Mouse (Mus musculus): Measurements from ENCODE around the gene Nrtn. TPM values are rescaled to one million over a fixed set of nuclear protein-coding genes. Genes with fewer than 3 reads are reported as not detected.

Nrtn gene
- polyA plus RNA-seq (2014; fragmentation: Nextera tagmentation; extraction: Ambion mirVana) = 5.0 and 5.5 TPM in 2 replicates

- Histone ChIP-seq H3K9ac (ENCODE audit: low read length) (peak within 1 kb of the TSS; percentile 54), H3K4me2 (ENCODE audit: low read depth, low read length, severe bottlenecking) (peak within 1 kb of the TSS; percentile 95), H3K27me3 (ENCODE audit: control insufficient read depth, insufficient read depth, low read length) (peaks cover 52% of the 10 kb centered on the region), H3K9me3 (ENCODE audit: control insufficient read depth, low read length) (no peaks in the 10 kb centered on the region), H3K4me1 (replicated peaks; ENCODE audit: control insufficient read depth, insufficient read depth, low read length) (peaks cover 16% of the 10 kb centered on the region; the same call in 1 of the 2 replicates), H3K36me3 (ENCODE audit: control insufficient read depth, insufficient read depth, low read length) (no peaks in the 10 kb centered on the region), H3K4me3 (ENCODE audit: low read depth, low read length) (peak within 1 kb of the TSS; percentile 40), H3K27ac (ENCODE audit: low read depth, low read length) (no peak within 1 kb of the TSS)
- peak; percentile 90 for DNase-seq (ENCODE audit: low spot score)
- under 1% methylated on average over 45 of the region's 48 CpGs for WGBS
- ATAC-seq (replicated peaks; ENCODE audit: low FRiP score) = peak; percentile 67
Observed at GRCm38 (mm10) chr17:56757416-56758123, at the start of gene Nrtn. TSS of gene Nrtn (minus strand) at chr17:56757530.

GRCm38 (mm10) chr17:56805784-56806183 lies 48.5 kb upstream of the Nrtn start:
- Histone ChIP-seq H3K27me3 (ENCODE audit: control insufficient read depth, insufficient read depth, low read length) (no peaks in the 10 kb centered on the region), H3K4me1 (replicated peaks; ENCODE audit: control insufficient read depth, insufficient read depth, low read length) (peaks cover 13% of the 10 kb centered on the region), H3K4me2 (ENCODE audit: low read depth, low read length, severe bottlenecking) (no peak overlapping the region), H3K4me3 (ENCODE audit: low read depth, low read length) (no peak overlapping the region), H3K27ac (ENCODE audit: low read depth, low read length) (no peak overlapping the region), H3K9ac (ENCODE audit: low read length) (no peak overlapping the region), H3K36me3 (ENCODE audit: control insufficient read depth, insufficient read depth, low read length) (no peaks in the 10 kb centered on the region), H3K9me3 (ENCODE audit: control insufficient read depth, low read length) (no peaks in the 10 kb centered on the region)
- no peak for DNase-seq (ENCODE audit: low spot score)
- 65% methylated on average over 1 of the region's 1 CpGs for WGBS
- ATAC-seq (replicated peaks; ENCODE audit: low FRiP score) = no peak

GRCm38 (mm10) chr17:56804952-56805351 lies 47.6 kb upstream of the Nrtn start:
- Histone ChIP-seq H3K4me2 (ENCODE audit: low read depth, low read length, severe bottlenecking) (no peak overlapping the region), H3K4me1 (replicated peaks; ENCODE audit: control insufficient read depth, insufficient read depth, low read length) (peaks cover 5% of the 10 kb centered on the region; the same call in 1 of the 2 replicates), H3K27ac (ENCODE audit: low read depth, low read length) (no peak overlapping the region), H3K36me3 (ENCODE audit: control insufficient read depth, insufficient read depth, low read length) (no peaks in the 10 kb centered on the region), H3K9me3 (ENCODE audit: control insufficient read depth, low read length) (no peaks in the 10 kb centered on the region), H3K9ac (ENCODE audit: low read length) (no peak overlapping the region), H3K4me3 (ENCODE audit: low read depth, low read length) (no peak overlapping the region), H3K27me3 (ENCODE audit: control insufficient read depth, insufficient read depth, low read length) (no peaks in the 10 kb centered on the region)
- 89% methylated on average over 5 of the region's 5 CpGs for WGBS
- DNase-seq (ENCODE audit: low spot score) (no peak), ATAC-seq (replicated peaks; ENCODE audit: low FRiP score) (no peak)

- H3K4me3 ChIP-seq (ENCODE audit: low read depth, low read length) = no peak overlapping the region
- DNase-seq (ENCODE audit: low spot score) = no peak
- H3K27me3 ChIP-seq (ENCODE audit: control insufficient read depth, insufficient read depth, low read length) = no peaks in the 10 kb centered on the region
- H3K9ac ChIP-seq (ENCODE audit: low read length) = no peak overlapping the region
- H3K27ac ChIP-seq (ENCODE audit: low read depth, low read length) = no peak overlapping the region
- ATAC-seq (replicated peaks; ENCODE audit: low FRiP score) = no peak
- no peaks in the 10 kb centered on the region for H3K9me3 ChIP-seq (ENCODE audit: control insufficient read depth, low read length)
- no peak overlapping the region for H3K4me2 ChIP-seq (ENCODE audit: low read depth, low read length, severe bottlenecking)
- no peaks in the 10 kb centered on the region for H3K4me1 ChIP-seq (replicated peaks; ENCODE audit: control insufficient read depth, insufficient read depth, low read length)
- no peaks in the 10 kb centered on the region for H3K36me3 ChIP-seq (ENCODE audit: control insufficient read depth, insufficient read depth, low read length)
- 78% methylated on average over 8 of the region's 8 CpGs for WGBS
Observed at GRCm38 (mm10) chr17:56802065-56802464, 44.7 kb upstream of the Nrtn start.

- no peak for ATAC-seq (replicated peaks; ENCODE audit: low FRiP score)
- no peaks in the 10 kb centered on the region for H3K36me3 ChIP-seq (ENCODE audit: control insufficient read depth, insufficient read depth, low read length)
- DNase-seq (ENCODE audit: low spot score) = no peak
- H3K27me3 ChIP-seq (ENCODE audit: control insufficient read depth, insufficient read depth, low read length) = no peaks in the 10 kb centered on the region
- no peaks in the 10 kb centered on the region for H3K4me1 ChIP-seq (replicated peaks; ENCODE audit: control insufficient read depth, insufficient read depth, low read length)
- H3K9me3 ChIP-seq (ENCODE audit: control insufficient read depth, low read length) = no peaks in the 10 kb centered on the region
- 63% methylated on average over 3 of the region's 3 CpGs for WGBS
- H3K4me2 ChIP-seq (ENCODE audit: low read depth, low read length, severe bottlenecking) = no peak overlapping the region
- no peak overlapping the region for H3K4me3 ChIP-seq (ENCODE audit: low read depth, low read length)
- no peak overlapping the region for H3K9ac ChIP-seq (ENCODE audit: low read length)
- H3K27ac ChIP-seq (ENCODE audit: low read depth, low read length) = no peak overlapping the region
Observed at GRCm38 (mm10) chr17:56799276-56799675, 41.9 kb upstream of the Nrtn start.

- Histone ChIP-seq H3K9ac (ENCODE audit: low read length) (no peak overlapping the region), H3K4me3 (ENCODE audit: low read depth, low read length) (no peak overlapping the region), H3K4me1 (replicated peaks; ENCODE audit: control insufficient read depth, insufficient read depth, low read length) (no peaks in the 10 kb centered on the region), H3K4me2 (ENCODE audit: low read depth, low read length, severe bottlenecking) (no peak overlapping the region), H3K36me3 (ENCODE audit: control insufficient read depth, insufficient read depth, low read length) (no peaks in the 10 kb centered on the region), H3K27ac (ENCODE audit: low read depth, low read length) (no peak overlapping the region), H3K27me3 (ENCODE audit: control insufficient read depth, insufficient read depth, low read length) (no peaks in the 10 kb centered on the region), H3K9me3 (ENCODE audit: control insufficient read depth, low read length) (no peaks in the 10 kb centered on the region)
- ATAC-seq (replicated peaks; ENCODE audit: low FRiP score) = no peak
- no peak for DNase-seq (ENCODE audit: low spot score)
- WGBS = 62% methylated on average over 6 of the region's 6 CpGs
Observed at GRCm38 (mm10) chr17:56793614-56794319, 36.4 kb upstream of the Nrtn start.

GRCm38 (mm10) chr17:56792588-56792987 lies 35.3 kb upstream of the Nrtn start:
- no peaks in the 10 kb centered on the region for H3K9me3 ChIP-seq (ENCODE audit: control insufficient read depth, low read length)

GRCm38 (mm10) chr17:56789286-56789685 lies 32.0 kb upstream of the Nrtn start:
- ATAC-seq (replicated peaks; ENCODE audit: low FRiP score) = no peak
- H3K9me3 ChIP-seq (ENCODE audit: control insufficient read depth, low read length) = no peaks in the 10 kb centered on the region
- WGBS = 90% methylated on average over 6 of the region's 6 CpGs
- no peak overlapping the region for H3K9ac ChIP-seq (ENCODE audit: low read length)
- no peaks in the 10 kb centered on the region for H3K27me3 ChIP-seq (ENCODE audit: control insufficient read depth, insufficient read depth, low read length)
- no peaks in the 10 kb centered on the region for H3K4me1 ChIP-seq (replicated peaks; ENCODE audit: control insufficient read depth, insufficient read depth, low read length)
- no peak overlapping the region for H3K4me2 ChIP-seq (ENCODE audit: low read depth, low read length, severe bottlenecking)
- no peak for DNase-seq (ENCODE audit: low spot score)
- H3K27ac ChIP-seq (ENCODE audit: low read depth, low read length) = no peak overlapping the region
- H3K36me3 ChIP-seq (ENCODE audit: control insufficient read depth, insufficient read depth, low read length) = no peaks in the 10 kb centered on the region; the same call in 1 of the 2 replicates
- no peak overlapping the region for H3K4me3 ChIP-seq (ENCODE audit: low read depth, low read length)

More at GRCm38 (mm10) chr17:56792588-56792987, 35.3 kb upstream of the Nrtn start:
- Histone ChIP-seq H3K27ac (ENCODE audit: low read depth, low read length) (no peak overlapping the region), H3K4me2 (ENCODE audit: low read depth, low read length, severe bottlenecking) (no peak overlapping the region), H3K4me3 (ENCODE audit: low read depth, low read length) (no peak overlapping the region), H3K4me1 (replicated peaks; ENCODE audit: control insufficient read depth, insufficient read depth, low read length) (no peaks in the 10 kb centered on the region), H3K9ac (ENCODE audit: low read length) (no peak overlapping the region), H3K36me3 (ENCODE audit: control insufficient read depth, insufficient read depth, low read length) (no peaks in the 10 kb centered on the region), H3K27me3 (ENCODE audit: control insufficient read depth, insufficient read depth, low read length) (no peaks in the 10 kb centered on the region)
- DNase-seq (ENCODE audit: low spot score) = no peak
- ATAC-seq (replicated peaks; ENCODE audit: low FRiP score) = no peak
- 83% methylated on average over 3 of the region's 3 CpGs for WGBS
